Mouse (Mus musculus): ENCODE results near the gene Ism2. TPM values are rescaled to one million over a fixed set of nuclear protein-coding genes. Genes with fewer than 3 reads are reported as not detected.
"Not testable (repeated sequence)": the region's sequence is repeated elsewhere in the genome, so short reads cannot be mapped to it uniquely, and the experiment has no call there.

Ism2 gene
- polyA plus RNA-seq, 1 experiment: 0.23 TPM

DNA sequence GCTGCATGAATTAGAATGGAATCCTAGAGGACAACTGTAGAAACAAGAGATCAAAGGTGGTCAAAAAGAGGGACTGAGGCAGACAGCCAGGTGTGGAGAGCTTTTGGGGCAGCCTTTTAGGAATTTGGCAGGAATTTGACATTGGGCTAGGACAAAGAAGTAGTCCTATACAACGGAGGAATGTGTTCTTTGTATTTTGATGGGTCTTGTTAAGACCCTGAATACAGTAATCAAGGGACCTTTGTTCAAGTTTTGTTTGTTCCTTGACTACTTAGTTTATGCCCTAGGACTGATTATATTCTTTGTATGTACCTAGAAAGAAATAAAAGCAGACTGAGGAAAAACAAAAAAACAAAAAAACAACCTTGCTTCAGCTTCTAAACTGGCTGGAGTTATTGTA, 18.4 kb upstream of the Ism2 start:
- H3K4me1 ChIP-seq (ENCODE audit: control insufficient read depth, insufficient read depth, low read length): peaks cover under 1% of the 10 kb centered on the region
- no peak for TF ChIP-seq POLR2A (IDR thresholded peaks at IDR 0.05; ENCODE audit: control insufficient read depth, low read depth, low read length)
- TF ChIP-seq CTCF (IDR thresholded peaks at IDR 0.05; ENCODE audit: control insufficient read depth, insufficient read depth, insufficient replicate concordance, low read depth, low read length): no peak
- H3K36me3 ChIP-seq (ENCODE audit: control insufficient read depth, insufficient read depth, low read length): no peaks in the 10 kb centered on the region
- no peak overlapping the region for H3K27ac ChIP-seq (ENCODE audit: control insufficient read depth, insufficient read depth, low read depth, low read length)
- no peaks in the 10 kb centered on the region for H3K27me3 ChIP-seq (ENCODE audit: control insufficient read depth, insufficient read depth, low read length)
- H3K4me3 ChIP-seq (ENCODE audit: control insufficient read depth, low read depth, low read length): no peak overlapping the region

DNA sequence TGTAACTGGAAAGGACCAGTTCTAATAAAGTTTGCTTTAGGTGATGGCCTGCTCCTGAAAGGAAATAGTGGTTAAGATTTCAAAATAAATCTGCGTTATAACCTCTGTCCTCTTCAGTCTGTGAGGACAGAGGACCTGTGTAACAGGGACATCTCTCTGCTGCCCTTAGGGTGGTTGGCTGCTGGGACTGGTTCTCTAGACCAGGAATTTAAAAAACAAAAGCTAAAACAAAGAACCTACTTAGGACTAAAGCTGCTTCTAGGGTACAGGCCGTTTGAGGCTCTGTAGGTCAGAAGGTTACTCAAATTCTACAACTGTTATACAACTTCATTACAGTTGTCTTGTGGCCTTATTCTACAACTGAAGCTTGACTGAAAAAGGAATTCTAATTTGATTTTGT, 13.6 kb upstream of the Ism2 start:
- Histone ChIP-seq H3K4me3 (ENCODE audit: control insufficient read depth, low read depth, low read length) (no peak overlapping the region), H3K36me3 (ENCODE audit: control insufficient read depth, insufficient read depth, low read length) (no peaks in the 10 kb centered on the region; the same call in 1 of the 2 replicates), H3K27ac (ENCODE audit: control insufficient read depth, insufficient read depth, low read depth, low read length) (no peak overlapping the region), H3K4me1 (ENCODE audit: control insufficient read depth, insufficient read depth, low read length) (no peaks in the 10 kb centered on the region), H3K27me3 (ENCODE audit: control insufficient read depth, insufficient read depth, low read length) (no peaks in the 10 kb centered on the region)
- no peak for TF ChIP-seq CTCF (IDR thresholded peaks at IDR 0.05; ENCODE audit: control insufficient read depth, insufficient read depth, insufficient replicate concordance, low read depth, low read length)
- no peak for TF ChIP-seq POLR2A (IDR thresholded peaks at IDR 0.05; ENCODE audit: control insufficient read depth, low read depth, low read length)

DNA sequence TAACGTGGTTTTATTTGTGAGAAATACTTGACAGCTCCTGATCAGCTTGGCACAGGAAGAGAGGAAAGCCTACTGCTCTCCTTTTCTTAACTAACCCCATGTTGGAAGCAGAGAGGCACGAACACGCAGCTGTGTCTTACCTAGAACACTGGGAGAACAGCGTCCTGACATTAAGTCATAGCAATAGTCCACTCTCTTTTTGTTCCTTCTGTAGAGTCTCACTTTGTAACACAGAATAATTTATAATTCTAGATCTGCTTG, 7.0 kb upstream of the Ism2 start:
- H3K4me1 ChIP-seq (ENCODE audit: control insufficient read depth, insufficient read depth, low read length); H3K4me3 ChIP-seq (ENCODE audit: control insufficient read depth, low read depth, low read length); H3K36me3 ChIP-seq (ENCODE audit: control insufficient read depth, insufficient read depth, low read length); H3K27ac ChIP-seq (ENCODE audit: control insufficient read depth, insufficient read depth, low read depth, low read length); H3K27me3 ChIP-seq (ENCODE audit: control insufficient read depth, insufficient read depth, low read length): not testable (repeated sequence)

DNA sequence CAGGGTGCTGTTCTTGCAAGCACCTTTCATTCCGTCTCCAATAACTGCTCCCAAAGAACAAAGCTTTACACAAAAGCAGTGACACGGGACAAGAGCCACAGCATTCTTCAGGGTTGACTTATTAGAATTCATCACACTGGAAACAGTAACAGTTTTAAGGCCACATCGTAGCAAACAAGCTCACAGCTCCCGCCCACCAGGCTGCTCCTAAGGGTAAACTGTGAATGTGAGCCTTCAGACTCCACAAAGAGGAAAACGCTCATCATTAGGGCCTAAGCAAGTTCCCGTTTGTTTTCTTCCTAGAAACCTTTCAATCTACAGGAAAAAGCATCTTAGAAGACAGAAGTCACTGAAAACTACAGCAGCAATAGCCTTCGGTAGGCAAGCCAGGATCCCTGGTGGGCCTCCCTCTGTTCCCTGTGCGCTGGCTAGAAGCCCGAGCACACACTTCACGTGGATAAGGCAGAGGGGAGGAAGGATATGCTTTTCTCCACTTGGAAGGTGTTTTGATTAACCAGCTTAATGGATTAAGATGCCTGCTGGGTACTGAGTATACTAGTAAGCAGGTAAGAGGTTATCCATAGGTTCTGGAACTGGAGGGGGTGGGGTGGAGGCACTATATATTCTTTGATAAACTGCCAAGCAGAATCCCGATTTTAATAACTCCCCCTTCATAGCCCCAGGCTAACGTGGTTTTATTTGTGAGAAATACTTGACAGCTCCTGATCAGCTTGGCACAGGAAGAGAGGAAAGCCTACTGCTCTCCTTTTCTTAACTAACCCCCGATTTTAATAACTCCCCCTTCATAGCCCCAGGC, 6.5 kb upstream of the Ism2 start:
- TF ChIP-seq POLR2A (IDR thresholded peaks at IDR 0.05; ENCODE audit: control insufficient read depth, low read depth, low read length) (no peak), CTCF (IDR thresholded peaks at IDR 0.05; ENCODE audit: control insufficient read depth, insufficient read depth, insufficient replicate concordance, low read depth, low read length) (no peak)
- Histone ChIP-seq H3K4me3 (ENCODE audit: control insufficient read depth, low read depth, low read length) (no peak overlapping the region), H3K27me3 (ENCODE audit: control insufficient read depth, insufficient read depth, low read length) (no peaks in the 10 kb centered on the region), H3K27ac (ENCODE audit: control insufficient read depth, insufficient read depth, low read depth, low read length) (no peak overlapping the region), H3K36me3 (ENCODE audit: control insufficient read depth, insufficient read depth, low read length) (no peaks in the 10 kb centered on the region; the same call in 1 of the 2 replicates), H3K4me1 (ENCODE audit: control insufficient read depth, insufficient read depth, low read length) (peaks cover 3% of the 10 kb centered on the region; the same call in 1 of the 2 replicates)

DNA sequence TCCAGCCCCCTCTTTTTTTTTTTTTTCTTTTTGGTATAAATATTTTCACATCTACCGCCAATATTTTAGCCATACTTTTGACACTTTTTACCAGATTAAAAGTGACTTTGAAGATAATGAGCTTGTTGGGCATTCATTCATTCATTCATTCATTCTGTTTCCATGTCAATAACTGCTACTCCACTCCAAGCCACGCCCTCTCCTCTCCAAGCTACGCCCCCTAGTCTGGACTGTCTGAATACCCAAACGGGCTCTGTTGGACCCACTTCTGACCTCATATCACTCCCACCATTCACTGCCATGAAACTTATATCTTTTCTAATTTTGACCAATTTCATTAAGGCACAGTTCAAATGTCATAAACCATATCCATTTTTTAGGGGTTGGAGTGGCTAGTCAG, 1.7 kb upstream of the Ism2 start:
- Histone ChIP-seq H3K27ac (ENCODE audit: control insufficient read depth, insufficient read depth, low read depth, low read length) (no peak overlapping the region), H3K36me3 (ENCODE audit: control insufficient read depth, insufficient read depth, low read length) (no peaks in the 10 kb centered on the region), H3K4me3 (ENCODE audit: control insufficient read depth, low read depth, low read length) (no peak overlapping the region), H3K4me1 (ENCODE audit: control insufficient read depth, insufficient read depth, low read length) (peaks cover 17% of the 10 kb centered on the region), H3K27me3 (ENCODE audit: control insufficient read depth, insufficient read depth, low read length) (peaks cover 2% of the 10 kb centered on the region; the same call in 1 of the 2 replicates)
- TF ChIP-seq POLR2A (IDR thresholded peaks at IDR 0.05; ENCODE audit: control insufficient read depth, low read depth, low read length) (no peak), CTCF (IDR thresholded peaks at IDR 0.05; ENCODE audit: control insufficient read depth, insufficient read depth, insufficient replicate concordance, low read depth, low read length) (no peak)

DNA sequence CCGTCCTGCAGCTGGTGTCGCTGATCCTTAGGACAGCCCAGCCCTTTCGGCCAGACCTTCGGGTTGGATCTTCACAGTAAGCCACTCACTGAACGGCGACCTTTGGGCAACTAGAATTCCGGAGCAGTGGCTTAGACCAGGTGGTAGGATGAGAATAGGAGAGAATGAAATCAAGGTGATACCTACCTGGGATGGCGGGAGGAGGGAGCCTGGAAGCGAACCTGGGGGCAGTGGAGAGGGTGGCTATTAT, 861 bp upstream of the Ism2 start:
- Histone ChIP-seq H3K4me1 (ENCODE audit: control insufficient read depth, insufficient read depth, low read length) (peaks cover 15% of the 10 kb centered on the region), H3K27ac (ENCODE audit: control insufficient read depth, insufficient read depth, low read depth, low read length) (no peak overlapping the region)

DNA sequence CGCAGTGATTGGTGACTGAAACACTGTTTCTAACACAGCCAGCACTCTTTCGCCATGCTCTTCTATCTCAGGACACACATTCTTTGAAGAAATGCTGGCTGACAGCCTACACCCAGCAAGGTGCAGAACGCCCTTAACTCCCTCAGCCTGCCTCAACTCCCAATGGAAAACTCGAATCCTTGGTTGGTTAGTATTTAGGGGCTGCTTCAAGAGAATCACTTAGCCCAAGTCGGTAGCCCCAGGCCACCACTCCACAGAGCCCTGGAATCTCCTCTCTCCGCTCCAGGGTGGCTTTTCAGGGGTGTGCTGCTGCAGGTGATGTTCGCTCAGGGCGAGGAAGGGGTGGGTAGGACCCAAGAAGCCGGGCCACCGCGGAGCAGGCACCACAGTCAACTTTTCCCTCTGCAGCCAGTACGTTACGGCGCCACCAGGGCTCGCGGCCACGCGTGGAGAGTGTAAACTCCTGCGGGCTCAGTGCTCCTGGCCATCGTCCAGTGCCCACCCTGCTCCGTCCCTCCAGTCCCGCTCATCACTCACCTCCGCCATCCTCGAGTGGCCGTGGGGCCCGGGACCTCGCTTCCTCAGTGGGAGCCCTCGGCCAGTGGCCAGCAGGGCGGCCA, 358 bp downstream of the Ism2 start:
- peak overlapping the region; percentile 85 for H3K4me3 ChIP-seq (ENCODE audit: control insufficient read depth, low read depth, low read length)
- H3K4me1 ChIP-seq (ENCODE audit: control insufficient read depth, insufficient read depth, low read length): peaks cover 15% of the 10 kb centered on the region
- H3K27ac ChIP-seq (ENCODE audit: control insufficient read depth, insufficient read depth, low read depth, low read length): no peak overlapping the region
- H3K27me3 ChIP-seq (ENCODE audit: control insufficient read depth, insufficient read depth, low read length): peaks cover 2% of the 10 kb centered on the region; the same call in 1 of the 2 replicates
- H3K36me3 ChIP-seq (ENCODE audit: control insufficient read depth, insufficient read depth, low read length): no peaks in the 10 kb centered on the region
- TF ChIP-seq POLR2A (IDR thresholded peaks at IDR 0.05; ENCODE audit: control insufficient read depth, low read depth, low read length) (no peak), CTCF (IDR thresholded peaks at IDR 0.05; ENCODE audit: control insufficient read depth, insufficient read depth, insufficient replicate concordance, low read depth, low read length) (no peak)

More for the DNA sequence above, 861 bp upstream of the Ism2 start:
- Histone ChIP-seq H3K27me3 (ENCODE audit: control insufficient read depth, insufficient read depth, low read length) (peaks cover 2% of the 10 kb centered on the region; the same call in 1 of the 2 replicates), H3K4me3 (ENCODE audit: control insufficient read depth, low read depth, low read length) (peak overlapping the region; percentile 85), H3K36me3 (ENCODE audit: control insufficient read depth, insufficient read depth, low read length) (no peaks in the 10 kb centered on the region)
- TF ChIP-seq POLR2A (IDR thresholded peaks at IDR 0.05; ENCODE audit: control insufficient read depth, low read depth, low read length): no peak
- no peak for TF ChIP-seq CTCF (IDR thresholded peaks at IDR 0.05; ENCODE audit: control insufficient read depth, insufficient read depth, insufficient replicate concordance, low read depth, low read length)
